Mouse (Mus musculus) retina, postnatal 1 day (tissue): ENCODE data around the gene Igsf3.

Experiments used
- DNase-seq: peaks from one replicate; pipeline ENCODE4 v3.0.0-alpha.2; 2012

The Igsf3 gene

DNA sequence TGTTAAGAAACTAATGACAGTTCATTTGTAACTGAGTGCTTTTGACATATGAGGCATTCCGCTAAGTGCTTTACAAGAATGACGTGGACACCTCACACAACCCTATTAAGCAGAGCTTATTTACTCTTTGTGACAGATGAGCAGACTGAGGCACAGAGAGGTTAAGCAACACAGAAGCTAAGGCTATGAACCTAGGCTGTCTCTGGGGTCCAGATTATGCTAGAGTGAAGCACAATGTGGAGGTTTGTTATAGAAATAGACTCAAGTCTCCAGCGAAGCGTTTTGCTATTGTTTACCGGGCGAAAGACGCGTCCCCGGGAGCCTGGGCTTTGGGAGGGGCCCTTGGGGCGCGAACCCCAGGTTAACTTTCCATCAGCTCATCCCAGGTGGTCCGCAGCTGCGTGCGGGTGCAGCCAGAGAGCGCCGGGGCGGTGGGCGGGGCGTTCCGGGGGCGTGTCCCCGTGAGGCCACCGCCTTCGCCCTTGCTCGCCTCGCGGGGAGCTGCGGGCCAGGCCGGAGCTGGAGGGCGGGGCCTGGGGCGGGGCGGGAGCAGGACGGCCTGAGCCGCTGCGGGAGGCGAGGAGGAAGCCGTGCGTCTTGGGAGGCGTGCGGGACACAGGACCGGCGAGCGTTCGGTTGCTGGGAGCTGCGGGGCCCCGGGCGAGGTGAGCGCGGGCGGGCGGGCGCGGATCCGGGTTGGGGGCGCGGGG lies at the start of gene Igsf3:
TSS of gene Igsf3 (plus strand) at position 546 of the 710 bp plus-strand sequence.
- DNase-seq: peak; percentile 91

DNA sequence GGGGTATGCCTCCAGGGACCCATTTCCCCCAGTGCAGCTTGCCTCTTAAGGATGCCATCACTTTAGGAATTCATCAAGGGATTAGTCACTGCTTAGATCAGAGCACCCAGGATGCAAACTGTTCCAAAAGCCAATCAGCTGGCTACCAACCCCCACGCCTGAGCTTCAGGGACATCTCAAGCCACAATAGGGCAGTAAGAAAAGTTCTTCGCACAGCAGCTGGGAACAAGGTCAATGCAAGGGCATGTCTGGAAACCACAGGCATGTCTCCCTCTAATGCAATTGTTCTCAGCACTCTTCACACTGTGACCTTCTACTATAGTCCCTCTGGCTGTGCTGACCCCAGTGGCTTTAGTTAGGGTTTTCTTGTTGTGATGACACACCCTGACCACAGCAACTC lies 49.6 kb upstream of the Igsf3 start:
- DNase-seq: no peak

DNA sequence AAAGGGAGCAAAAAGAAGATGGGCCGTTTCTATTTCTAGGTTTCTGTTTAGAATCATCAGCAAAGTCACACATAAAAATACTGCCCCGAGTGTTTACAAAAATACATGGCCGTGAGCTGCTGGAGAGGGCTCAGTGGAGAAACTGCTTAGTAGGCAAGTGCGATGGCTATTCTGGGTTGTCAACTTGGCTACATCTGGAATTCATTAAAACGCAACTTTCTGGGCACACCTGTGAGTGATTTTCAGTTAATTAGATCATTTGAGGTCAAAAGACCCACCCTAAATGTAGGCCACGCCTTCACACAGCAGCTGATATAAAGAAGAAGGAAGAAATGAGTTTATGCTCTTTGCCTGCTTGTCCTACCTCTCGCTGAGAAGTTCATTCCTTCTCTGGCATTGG lies 48.3 kb upstream of the Igsf3 start:
- no peak for DNase-seq

DNA sequence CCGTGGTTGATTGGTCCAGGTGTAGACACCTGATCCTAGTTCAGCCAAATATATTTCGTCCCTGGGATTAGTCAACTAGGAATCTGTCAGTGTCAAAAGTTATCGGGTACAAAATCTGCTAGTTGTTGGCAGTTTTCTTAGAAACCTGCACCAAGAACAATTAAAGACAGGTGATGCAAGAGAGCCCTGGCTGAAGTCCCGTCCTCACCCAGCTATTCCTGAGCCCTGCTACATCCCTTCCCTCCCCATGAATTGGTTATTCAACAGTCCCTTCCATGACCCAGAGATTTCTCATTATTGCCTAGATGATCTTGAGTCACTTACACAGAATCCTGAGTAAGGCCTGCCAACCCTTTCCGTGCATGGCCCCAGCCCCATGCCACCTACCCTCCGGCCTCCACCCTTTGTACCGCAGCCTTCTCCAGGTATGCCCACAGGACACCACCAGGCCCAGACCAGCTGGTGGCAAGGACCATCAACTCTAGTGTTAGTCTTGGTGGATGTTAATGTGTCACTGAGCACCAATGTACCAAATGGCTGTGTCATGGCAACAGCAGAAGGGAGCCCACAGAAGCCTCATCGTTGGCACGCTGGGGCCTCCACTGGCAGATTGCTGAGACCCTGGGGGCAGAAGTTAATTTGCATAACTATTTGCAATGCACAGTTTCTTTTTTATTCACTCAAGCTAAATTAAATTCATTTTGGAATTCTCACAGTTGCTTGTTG lies 33.5 kb upstream of the Igsf3 start:
- peak; percentile 49 for DNase-seq

DNA sequence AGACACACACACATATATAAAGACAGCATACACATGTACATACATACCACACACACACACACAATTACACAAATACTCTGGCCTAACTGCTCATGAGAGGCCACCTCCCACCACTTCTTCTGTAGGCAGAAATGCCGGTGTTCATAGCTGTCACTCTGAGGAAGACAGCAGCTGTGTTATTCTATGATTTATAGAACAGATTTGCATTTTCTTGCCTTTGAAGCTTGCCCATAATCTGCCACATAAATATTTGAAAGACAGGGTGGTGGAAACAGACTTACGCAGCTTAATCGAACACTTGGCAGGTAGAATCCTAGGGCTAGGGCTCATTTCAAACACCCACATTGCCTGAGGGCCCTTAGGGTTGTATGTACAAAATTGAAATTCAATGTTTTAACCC lies 32.6 kb upstream of the Igsf3 start:
- DNase-seq: peak; percentile 40

DNA sequence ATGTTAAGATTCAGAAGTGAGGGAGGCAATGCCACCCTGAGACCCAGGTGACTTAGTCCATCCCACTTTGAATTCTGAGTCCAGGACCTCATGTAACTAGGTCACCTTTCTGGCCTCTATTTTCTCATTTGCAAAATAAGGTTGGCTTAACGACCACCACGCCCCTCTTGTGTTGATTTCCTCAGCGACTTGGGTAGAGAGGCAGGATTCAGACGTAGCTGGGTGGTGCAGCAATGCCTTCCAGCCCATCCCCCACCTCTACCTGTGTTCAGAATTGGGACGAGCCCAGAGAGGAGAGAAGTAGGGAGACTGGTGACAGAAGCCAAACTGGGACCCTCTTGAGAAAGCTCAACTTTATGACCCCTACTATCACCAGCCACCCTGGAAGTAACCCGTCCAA lies 31.6 kb upstream of the Igsf3 start:
- no peak for DNase-seq

DNA sequence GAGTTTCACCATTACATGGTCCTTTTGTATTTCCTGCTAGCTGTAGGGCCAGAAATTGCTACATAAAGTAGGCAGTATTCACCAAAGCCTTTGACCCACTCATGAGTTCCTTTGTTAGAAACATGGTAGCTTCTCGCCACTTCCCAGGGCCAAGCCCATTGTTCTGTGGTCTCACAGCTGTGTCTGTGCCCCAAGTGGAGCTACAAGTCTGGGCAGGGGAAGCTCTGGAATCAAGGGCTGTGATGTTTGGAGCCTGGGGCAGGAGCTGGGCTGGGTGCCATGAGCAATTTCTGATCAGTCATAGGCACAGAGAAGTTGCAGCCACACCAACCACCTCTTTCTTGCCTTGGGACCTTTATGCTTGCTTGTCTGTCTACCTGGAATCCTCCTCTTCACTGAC lies 30.1 kb upstream of the Igsf3 start:
- no peak for DNase-seq

DNA sequence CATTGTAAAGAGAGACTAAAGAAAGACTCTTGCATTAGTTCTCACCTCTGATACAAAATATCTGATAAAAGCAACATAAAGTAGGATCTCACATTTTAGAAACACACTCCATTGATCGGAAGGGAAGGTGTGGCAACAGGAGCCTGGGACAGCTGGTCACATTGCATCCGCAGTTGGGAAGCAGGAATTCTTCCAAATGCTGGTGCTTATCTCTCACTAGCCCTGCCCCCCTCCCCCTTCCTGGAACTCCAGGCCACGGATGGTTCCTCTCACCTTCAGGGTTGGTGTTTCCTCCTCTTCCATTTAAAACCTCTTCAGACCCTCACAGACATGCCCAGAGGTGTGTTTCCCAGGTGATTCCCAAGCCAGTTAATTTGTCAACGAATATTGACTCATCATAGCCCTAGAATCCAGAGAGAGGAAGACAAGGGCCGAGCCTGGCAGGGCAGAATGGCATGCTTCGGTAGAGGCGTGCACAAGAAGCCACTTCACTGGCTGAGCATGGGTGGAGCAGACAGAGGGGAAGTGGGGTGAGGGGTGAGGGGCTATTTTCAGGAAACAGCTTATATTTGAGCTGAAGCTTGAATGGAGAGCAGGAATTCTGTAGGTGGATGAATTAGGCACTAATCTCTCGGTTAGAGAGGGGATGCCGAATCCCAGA lies 28.3 kb upstream of the Igsf3 start:
- no peak for DNase-seq

DNA sequence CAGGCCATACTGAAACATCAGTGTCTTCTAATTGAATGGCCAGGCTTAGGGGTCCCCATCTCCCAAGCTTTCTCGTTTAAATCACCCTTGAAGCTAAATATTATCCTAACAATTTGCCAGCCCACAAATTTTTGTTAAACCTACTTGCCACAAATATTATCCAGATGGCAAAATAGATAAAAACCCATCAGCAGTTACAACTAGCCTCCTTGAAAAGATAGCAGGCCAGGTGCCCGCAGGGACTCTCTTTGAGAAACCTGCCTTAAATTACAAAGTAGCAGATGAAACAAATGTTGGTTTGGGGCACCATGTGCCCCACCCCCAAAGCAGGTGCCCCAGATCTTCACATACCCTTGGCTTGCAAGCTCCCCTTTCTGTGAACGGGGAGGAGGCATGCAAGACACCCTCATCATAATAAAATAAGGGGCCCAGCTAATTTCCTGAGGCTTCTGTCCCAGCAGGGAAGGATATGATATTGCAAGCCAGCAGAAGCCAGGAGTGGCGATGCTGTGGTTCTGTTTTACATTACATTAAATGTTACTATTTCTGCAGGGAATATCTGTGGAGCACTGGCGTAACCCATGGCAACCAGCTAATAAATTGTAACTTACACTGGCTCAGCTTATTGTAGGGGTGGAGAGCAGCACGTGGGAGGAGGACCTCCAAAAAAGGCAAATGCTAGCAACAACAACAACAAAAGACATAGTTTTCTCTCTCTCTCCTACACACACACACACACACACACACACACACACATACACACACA lies 27.2 kb upstream of the Igsf3 start:
- no peak for DNase-seq

DNA sequence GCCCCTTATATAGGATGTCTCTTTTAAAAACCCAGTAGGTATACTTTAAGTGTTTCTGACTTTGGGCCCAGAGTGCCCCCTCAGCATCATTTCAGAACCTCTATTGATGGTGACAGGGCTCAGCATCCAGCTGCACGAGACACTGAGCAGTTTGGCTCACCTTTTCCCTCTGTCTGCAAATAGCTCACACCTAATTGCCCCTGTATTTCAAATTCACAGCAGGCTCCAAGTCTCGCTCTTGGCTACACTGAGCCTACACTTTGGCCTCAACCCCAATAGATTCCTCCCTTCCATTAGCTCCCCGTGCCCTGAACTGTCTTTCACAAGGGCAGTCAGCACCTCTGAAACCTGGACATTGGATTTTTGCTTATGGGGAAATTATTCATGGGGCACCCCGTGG lies 26.5 kb upstream of the Igsf3 start:
- no peak for DNase-seq

DNA sequence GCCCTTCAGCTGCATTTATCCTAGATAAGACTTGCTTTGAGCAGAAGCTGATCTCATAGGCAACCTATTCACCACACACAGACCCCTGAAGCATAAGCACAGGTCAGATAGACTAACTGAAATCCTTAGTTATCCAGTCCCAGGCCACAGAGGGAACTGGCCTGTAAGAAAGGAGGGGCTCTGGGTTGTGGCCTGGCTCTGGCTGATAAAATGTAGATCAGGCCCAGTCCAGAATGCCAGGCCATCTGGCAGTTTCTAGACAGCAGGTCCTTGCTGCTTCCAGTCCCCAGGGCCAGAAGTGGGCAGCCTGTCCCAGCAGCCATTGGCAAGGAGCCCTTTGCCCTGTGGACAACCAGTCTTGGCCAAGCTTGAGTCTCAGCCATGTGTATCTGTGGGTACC lies 22.4 kb upstream of the Igsf3 start:
- DNase-seq: no peak

DNA sequence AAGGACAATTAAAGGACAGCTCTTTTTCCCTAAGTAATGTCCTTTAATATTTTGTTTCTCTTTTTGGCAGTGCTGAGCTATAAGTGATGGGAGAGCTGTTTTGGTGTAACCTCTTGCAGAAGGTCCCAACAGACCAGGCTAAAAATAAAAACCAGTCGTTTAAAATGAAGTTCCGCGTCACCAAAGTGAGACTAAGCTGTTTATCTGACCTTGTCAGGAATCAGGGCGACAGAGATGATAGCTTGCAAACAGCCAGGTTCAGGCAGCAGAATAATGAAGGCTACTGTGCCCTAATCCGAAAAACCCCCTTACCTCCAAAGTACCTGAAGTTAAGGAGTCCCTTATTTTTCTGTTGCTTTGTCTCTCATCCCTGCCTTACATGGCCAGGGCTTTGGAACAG lies 21.2 kb upstream of the Igsf3 start:
- DNase-seq: no peak

DNA sequence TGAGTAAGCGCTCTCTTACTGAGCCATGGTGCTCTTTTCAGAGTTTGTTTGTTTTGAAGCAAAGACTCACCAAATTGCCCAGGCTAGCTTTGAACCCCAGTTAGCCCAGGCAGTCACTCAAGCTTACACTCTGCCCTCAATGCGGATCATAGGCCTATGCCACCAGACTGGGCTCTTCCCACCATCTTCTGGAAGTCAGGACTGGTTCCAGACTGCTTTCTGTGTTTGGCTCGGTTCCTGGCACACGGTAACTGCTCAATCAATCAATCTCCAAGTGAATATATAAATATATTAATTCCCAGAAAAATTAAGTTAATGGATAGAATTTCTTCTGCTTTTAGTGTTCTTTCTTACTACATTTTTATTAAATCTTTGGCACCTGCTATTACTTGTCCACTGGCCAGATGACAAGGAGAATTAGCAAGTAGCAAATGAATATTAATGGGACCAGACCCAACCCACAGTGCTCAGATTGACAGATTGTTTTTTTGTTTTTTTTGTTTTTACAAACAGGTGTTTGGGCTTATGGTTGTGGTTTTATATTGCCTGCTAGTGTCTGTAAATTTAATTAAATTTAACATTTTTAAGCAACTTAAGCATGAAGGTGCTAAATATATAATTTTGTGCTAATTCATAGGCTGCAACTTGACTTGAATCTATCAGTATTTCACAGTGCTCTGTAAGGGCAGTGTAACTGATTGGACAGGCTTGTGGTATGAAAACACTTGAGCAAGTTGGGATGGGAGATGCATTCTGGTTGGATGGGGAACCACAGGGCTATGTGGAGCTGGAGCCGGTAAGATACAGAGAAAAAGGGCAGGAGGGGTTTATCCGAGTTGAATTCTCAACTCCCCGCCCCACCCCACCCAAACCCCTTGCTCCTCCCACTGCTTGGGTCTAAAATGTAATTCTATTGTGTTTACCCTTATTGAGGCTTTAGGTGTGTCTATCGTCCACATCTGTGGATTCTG lies 20.0 kb upstream of the Igsf3 start:
- no peak for DNase-seq

DNA sequence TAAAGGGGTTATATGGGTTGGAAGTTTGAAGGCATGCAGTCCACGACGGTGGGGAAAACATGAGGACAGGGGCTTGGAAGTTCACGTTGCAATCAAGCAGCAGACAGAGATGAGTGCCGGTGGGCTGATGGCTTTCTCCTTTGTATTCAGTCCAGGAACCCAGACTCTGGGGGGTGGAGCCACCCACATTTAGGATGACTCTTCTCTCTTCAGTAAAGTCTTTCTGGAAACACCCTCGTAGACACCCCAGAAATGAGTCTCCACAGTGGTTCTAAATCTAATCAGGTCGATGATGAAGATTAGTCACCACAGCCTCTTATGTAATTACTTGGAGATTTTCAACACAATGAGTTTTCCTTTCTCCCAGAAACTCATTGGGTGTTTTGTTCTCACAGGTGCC lies 16.1 kb upstream of the Igsf3 start:
- DNase-seq: no peak

DNA sequence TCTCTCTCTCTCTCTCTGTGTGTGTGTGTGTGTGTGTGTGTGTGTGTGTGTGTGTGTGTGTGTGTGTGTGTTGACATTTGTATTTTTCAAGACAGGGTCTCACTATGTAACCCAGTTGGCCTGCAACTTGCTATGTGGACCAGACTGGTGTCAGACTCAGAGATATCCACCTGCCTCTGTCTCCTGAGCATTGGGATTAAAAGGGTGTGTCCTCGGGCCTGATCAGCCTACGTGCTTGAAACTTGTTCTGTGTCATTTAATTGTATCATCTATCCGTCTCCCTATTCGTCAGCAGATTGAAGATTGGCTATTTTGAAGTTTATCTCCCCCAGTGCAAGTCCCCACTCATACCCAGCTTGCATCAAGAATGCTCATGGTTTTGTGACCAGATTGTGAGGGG lies 14.5 kb upstream of the Igsf3 start:
- no peak for DNase-seq

DNA sequence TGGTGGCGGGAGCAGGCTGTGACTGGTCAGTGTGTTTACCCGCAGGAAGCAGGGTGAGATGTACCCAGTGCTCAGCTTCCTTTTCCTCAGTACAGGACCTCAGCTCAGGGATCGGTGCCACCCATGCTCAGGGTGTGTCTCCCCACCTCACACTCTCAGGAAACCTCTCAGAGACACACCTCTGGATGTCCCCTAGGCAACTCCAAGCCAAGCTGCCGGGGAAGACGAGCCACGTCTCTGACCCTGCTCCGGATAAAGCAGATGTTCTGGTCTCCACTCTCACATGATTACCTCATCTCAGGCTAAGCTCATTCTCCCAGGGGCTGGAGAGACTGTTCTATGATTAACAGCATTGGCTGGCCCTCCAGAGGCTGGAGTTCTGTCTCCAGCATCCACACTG lies 13.3 kb upstream of the Igsf3 start:
- no peak for DNase-seq

DNA sequence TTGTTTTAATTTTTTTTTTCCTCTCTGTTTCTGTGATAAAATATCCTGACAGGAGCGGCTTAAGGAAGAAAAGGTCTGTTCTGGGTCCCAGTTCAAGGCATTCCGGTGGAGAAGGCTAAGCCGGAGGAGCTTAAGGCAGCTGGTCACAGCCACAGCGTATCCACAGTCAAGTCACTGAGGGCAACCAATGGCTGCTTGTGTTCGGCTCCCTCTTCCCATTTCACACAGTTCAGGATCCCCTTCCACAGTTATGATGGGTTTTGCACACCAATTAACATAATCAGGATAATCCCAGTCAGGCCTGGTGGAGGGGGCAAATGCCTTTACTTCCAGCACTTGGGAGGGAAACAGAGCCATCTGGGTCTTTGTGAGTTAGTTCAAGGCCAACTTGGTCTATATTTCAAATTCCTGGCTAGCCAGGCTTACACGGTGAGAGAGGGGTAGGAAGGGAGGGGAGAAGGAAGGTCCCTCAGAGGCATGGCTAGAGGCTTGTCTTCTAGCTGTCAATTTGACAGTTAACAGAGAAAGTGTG lies 11.7 kb upstream of the Igsf3 start:
- peak; percentile 78 for DNase-seq

DNA sequence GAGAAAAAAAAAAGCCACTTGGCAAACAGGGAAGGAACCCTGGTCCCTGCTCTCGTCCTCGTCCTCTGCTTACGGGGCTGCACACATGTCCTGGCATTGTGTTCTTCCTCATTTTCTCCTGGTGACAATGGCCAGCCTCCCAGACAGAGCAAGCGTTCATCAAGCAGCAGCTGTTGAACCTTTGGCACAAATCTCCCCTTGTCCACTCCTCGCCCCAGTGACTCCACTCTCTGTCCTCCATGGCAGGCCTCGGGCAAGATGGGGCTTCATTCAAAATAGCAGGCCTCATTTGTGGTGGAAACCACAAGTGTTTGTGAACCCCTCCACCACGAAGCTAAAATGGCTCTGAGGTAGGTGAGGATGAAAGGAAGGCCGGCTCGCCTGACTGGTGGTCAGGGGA lies 11.0 kb upstream of the Igsf3 start:
- peak; percentile 60 for DNase-seq

DNA sequence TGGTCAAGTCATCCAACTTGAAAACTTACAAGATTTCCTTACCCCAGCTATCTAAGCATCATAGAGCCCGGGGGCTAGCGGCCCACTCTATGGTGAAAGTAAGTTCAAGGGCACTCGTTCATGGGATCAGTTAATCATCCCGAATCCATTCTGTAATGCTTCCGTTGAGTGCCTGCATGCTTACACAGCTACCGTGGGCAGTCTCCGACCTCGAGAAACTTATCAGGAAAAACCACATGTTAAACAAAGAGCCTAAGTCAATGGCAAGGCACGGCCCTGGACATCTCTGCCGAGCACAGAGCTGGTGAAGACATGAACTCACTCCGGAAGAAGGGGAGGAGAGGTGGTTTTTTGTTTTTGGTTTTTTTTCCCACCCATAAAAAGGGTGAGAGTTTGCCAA lies 9.5 kb upstream of the Igsf3 start:
- DNase-seq: no peak

DNA sequence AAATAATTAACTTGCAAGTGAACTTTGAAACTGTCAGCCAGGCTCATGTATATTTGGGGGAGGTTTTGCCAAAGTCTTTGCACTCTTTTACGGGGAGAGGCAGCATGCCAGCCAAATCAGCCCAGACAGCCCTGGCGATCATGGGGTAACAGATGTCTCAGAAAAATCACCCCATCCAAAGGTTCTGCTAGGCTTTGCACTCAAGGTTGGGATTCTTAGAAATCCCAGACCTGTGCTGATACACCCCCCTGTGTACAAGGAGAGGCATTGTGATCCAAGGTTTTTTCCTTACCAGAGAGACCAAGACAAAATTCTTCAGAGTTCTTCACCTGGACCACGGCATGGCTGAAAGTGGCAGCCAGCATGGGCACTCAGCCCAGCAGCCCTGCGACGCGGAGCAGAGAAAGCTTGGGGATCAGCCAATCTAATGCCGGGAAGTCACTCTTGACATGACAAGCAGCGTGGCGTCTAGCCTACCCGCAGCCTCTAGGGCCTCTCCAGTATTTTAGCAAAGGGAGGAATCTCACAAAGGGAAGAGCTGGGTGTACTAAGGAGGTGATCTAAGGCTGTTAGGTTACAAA lies 7.5 kb upstream of the Igsf3 start:
- DNase-seq: no peak

DNA sequence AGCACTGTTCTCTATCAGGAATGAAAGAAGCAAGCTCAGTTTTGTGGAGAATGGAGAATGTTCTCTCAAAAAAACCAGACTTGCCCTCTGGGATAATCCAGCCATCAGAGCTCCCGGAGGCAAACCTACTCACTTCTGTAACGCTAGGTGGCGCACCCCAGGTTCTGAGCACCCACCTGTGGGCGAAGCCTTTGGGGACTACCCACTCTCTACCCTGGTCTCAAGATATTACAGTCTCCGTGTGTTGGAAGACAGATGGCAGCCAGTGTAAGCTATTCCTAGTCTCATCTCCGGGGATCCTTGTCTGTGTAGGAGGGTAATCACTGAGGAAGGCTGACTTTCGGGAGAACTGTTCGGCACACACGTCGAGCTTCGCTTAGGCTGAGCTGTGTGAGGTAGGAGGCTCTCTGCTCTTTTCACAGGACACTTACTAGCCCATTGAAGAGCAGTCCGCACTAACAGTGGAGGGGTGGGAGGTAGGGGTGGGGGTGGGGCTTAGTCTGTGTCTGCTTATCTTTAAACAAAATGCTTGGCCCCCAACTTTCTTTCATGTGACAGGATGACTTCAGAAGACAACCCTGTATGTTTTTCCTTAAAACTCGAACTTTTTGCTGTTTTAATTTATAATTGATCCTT lies 4.4 kb upstream of the Igsf3 start:
- peak; percentile 71 for DNase-seq
